Mouse (Mus musculus) duodenum, adult 2 months (tissue): ENCODE measurements around the gene Lrrc23. TPM values are rescaled to one million over a fixed set of nuclear protein-coding genes. Genes with fewer than 3 reads are reported as not detected.

Source experiments
- polyA plus RNA-seq: library from polyadenylated mRNA; depleted of rRNA; stranded (reverse); fragments of >200 nt; gene quantifications from 2 replicates; pipeline ENCODE4 v1.2.3, GENCODE M21; 2012; ENCODE audit warnings: low replicate concordance; rRNA removed

Lrrc23 gene
- polyA plus RNA-seq: 0.09 and 0.30 TPM in 2 replicates

GRCm38 (mm10) chr6:124779222-124779983 lies at the start of gene Lrrc23:
TSS of gene Lrrc23 (minus strand) at chr6:124779727.

GRCm38 (mm10) chr6:124813933-124814332 lies 34.4 kb upstream of the Lrrc23 start, which contains the start of gene Tpi1:
TSS of gene Tpi1 (minus strand) at chr6:124814296.

DNA sequence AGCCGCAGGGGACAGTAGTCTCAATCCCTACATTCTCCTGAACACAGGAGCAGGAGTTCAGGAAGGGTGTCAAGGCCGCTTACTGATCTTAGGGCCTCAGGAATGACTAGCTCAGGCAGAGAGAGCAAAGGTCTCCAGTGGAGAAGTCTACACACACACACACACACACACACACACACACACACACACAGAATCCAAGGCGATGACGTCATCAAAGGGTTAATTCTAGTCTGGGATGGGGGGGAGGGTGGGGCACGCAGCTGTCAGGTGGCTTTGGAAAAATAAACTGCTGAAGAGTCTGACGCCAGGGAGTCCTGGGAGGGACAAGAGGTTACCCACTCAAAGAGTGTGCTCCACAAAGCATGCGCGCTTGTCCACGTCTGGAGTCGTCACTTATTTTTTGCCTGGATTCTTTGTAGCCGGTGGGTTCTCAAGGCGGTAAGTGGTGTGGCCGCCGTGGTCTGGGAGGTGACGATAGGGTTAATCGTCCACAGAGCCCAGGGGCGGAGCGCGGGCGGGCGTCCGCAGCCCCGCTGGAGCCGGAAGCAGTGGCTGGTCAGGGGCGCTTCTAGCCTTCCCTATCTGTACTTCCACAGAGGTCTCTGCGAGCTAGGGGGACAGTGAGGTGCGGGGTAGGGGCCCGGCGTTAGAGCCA lies 29.0 kb upstream of the Lrrc23 start, which contains the start of gene Spsb2:
TSS of gene Spsb2 (plus strand) at position 304 of the 655 bp plus-strand sequence.

DNA sequence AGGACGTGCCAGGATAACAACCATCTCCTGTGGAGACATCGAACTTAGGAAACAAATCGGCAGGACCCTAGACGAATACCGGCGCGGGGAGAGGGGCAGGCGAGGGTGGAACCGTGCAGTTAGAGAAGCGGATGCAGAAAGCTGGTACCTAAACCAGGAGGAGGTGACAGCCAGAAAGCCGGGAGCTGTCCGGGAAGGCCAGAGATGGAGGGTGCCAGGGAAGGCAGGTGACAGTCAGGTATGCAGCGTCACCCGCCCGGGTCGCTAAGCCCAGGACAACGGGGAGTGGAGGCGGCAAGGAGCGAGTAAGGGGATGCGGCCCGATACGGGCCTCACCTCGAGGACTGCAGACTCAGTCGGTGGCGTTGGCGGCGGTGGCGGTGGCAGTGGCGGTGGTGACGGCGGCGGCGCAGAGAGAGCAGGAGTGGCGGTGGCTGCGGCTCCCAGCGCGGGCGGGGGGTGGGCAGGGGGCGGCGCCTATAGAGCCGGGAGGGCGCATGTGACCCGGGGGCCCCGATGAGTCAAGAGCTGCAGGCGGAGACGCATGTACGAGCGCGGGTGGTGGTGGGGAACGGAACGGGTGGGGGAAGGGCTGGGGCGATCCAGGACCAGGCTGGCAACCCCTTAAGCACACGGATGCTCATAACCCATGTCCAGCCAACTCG lies 10.3 kb downstream of the Lrrc23 start, which contains the start of gene Eno2:
TSS of gene Eno2 (minus strand) at position 573 of the 665 bp plus-strand sequence.

DNA sequence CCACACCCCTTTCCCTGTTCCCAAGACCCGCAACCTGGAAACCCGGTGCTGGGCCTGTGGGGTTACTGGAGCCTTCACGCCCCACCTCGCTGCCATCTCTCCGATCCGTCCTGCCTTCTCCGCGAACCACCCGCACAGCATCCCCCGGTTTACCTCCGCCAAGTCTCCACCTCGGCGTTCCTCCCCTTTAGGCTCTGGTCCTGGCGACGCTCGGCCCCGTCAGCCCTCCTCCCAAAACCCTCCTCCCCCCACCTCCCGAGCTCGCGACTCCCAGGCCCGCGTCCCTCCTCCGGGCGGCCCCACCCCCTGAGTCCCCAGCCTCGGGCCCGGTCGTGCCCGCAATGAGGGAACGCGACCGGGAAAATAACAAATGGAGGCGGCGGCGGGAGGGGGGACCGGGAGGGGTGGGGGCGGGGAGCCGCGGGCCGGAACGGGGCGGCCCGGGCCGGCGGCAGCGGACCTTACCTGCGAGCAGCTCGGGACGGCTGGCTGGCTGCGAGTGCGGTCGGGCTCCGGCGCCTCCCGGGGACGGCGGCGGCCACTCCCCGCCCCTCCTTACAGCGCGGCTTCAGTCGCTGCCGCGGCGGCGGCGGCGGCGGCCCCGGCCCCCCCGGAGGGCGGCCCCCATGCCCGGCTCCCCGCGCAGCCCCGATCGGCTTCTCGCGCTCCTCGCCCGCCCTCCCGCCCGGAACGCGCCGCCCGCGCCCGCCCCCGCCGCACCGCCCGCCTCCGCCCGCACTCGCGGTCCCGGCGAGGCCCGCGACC lies 23.5 kb downstream of the Lrrc23 start, which contains the start of the genes Gm45234 and Atn1:
TSS of gene Gm45234 (minus strand) at position 191 of the 765 bp plus-strand sequence.
TSS of gene Atn1 (minus strand) at position 694 of the 765 bp plus-strand sequence.

DNA sequence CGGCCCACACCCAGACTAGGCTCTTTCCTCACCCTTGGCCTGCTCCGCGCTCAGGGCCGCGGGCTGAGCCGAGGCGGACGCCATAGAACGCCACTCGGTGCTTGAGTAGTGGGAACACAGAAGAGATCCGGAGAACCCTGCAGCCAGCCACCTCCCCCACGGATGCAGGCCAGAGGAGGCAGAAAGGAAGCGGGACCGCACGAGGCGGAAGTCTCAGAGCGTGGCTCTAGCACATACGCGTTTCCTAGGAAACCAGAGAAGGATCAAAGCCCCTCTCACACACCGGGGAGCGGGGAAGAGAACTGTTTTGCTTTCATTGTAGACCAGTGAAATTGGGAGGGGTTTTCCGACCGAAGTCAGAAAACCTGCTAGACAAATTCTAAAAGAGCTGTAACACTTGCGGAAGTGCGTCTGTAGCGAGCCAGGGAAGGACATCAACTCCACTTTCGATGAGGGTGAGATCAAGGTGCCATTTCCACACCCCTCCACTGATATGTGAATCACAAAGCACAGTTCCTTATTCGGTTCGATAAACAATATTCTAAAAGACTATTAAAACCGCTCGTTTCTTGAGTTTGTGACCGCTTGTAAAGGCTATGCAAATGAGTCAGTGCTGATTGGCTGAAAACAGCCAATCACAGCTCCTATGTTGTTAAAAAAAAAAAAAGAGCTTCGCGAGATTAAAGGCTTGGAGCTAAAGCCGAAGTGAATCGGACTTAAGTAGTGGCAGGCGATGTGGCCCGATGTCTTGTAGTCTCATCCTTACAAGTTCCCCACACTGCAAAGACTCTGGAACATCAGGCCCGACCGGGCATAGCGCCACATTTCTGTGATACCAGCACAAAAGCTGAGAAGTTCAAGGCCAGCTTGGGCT lies 38.4 kb downstream of the Lrrc23 start, which contains the start of gene Grcc10:
TSS of gene Grcc10 (minus strand) at position 487 of the 874 bp plus-strand sequence.

GRCm38 (mm10) chr6:124738511-124739023 lies 41.0 kb downstream of the Lrrc23 start, which contains the start of gene Ptpn6:
TSS of gene Ptpn6 (minus strand) at chr6:124738714.

Other genes with a start within 250 kb of the Lrrc23 start
- gene C1s1, start 237.4 kb downstream of the Lrrc23 start, polyA plus RNA-seq: 5.4 and 8.8 TPM in 2 replicates
- gene C1rb, start 209.4 kb downstream of the Lrrc23 start, polyA plus RNA-seq: not detected in 2 replicates
- not detected in 2 replicates for gene C1s2, start 143.6 kb downstream of the Lrrc23 start, polyA plus RNA-seq
- 200 and 320 TPM in 2 replicates for gene Lpcat3, start 116.7 kb downstream of the Lrrc23 start, polyA plus RNA-seq
- 21.0 and 23.1 TPM in 2 replicates for gene Emg1, start 67.5 kb downstream of the Lrrc23 start, polyA plus RNA-seq
- gene Phb2, start 67.4 kb downstream of the Lrrc23 start, polyA plus RNA-seq: 163 and 179 TPM in 2 replicates
- gene Ptpn6, start 41.0 kb downstream of the Lrrc23 start, polyA plus RNA-seq: 18.0 and 22.1 TPM in 2 replicates
- 113 and 151 TPM in 2 replicates for gene Grcc10, start 38.4 kb downstream of the Lrrc23 start, polyA plus RNA-seq
- not detected in 2 replicates for gene Gm45234, start 23.7 kb downstream of the Lrrc23 start, polyA plus RNA-seq
- 60.0 and 70.5 TPM in 2 replicates for gene Atn1, start 23.2 kb downstream of the Lrrc23 start, polyA plus RNA-seq
- 2.6 and 3.2 TPM in 2 replicates for gene Eno2, start 10.1 kb downstream of the Lrrc23 start, polyA plus RNA-seq
- gene Spsb2, start 28.9 kb upstream of the Lrrc23 start, polyA plus RNA-seq: 21.3 and 42.0 TPM in 2 replicates
- 448 and 753 TPM in 2 replicates for gene Tpi1, start 34.6 kb upstream of the Lrrc23 start, polyA plus RNA-seq
- gene Usp5, start 49.8 kb upstream of the Lrrc23 start, polyA plus RNA-seq: 41.6 and 63.1 TPM in 2 replicates
- gene Cdca3, start 49.8 kb upstream of the Lrrc23 start, polyA plus RNA-seq: 53.1 and 53.5 TPM in 2 replicates
- 0.14 and 0.31 TPM in 2 replicates for gene Gnb3, start 60.5 kb upstream of the Lrrc23 start, polyA plus RNA-seq
- gene P3h3, start 78.0 kb upstream of the Lrrc23 start, polyA plus RNA-seq: 5.8 and 11.2 TPM in 2 replicates
- 0.65 and 1.6 TPM in 2 replicates for gene Gpr162, start 84.3 kb upstream of the Lrrc23 start, polyA plus RNA-seq
- gene Cd4, start 108.5 kb upstream of the Lrrc23 start, polyA plus RNA-seq: 2.8 and 4.7 TPM in 2 replicates
- 3.0 and 7.5 TPM in 2 replicates for gene Lag3, start 132.0 kb upstream of the Lrrc23 start, polyA plus RNA-seq
- gene Ptms, start 140.4 kb upstream of the Lrrc23 start, polyA plus RNA-seq: 874 and 2,100 TPM in 2 replicates
- 369 and 581 TPM in 2 replicates for gene Mlf2, start 151.7 kb upstream of the Lrrc23 start, polyA plus RNA-seq
- gene Cops7a, start 185.8 kb upstream of the Lrrc23 start, polyA plus RNA-seq: 120 and 168 TPM in 2 replicates
- 3.2 and 4.2 TPM in 2 replicates for gene Pianp, start 217.0 kb upstream of the Lrrc23 start, polyA plus RNA-seq
- gene Zfp384, start 229.4 kb upstream of the Lrrc23 start, polyA plus RNA-seq: 34.6 and 47.6 TPM in 2 replicates